Mouse (Mus musculus) left cerebral cortex, postnatal 4 days (tissue): ENCODE results near the gene Jkamp. TPM values are rescaled to one million over a fixed set of nuclear protein-coding genes. Genes with fewer than 3 reads are reported as not detected.

Experiments used
- DNase-seq: peaks from one replicate; pipeline ENCODE4 v3.0.0-alpha.2; 2022
- intact Hi-C: fragments of 180-260 bp; cut with DNase I; formaldehyde crosslinking; loops from one replicate; pipeline ENCODE4 v1.15.1; 2025
- microRNA-seq: library from miRNA; unstranded; fragments of <30 nt; microRNA quantifications from one replicate; pipeline ENCODE4 v1.2.0, GENCODE M21; 2022
- total RNA-seq, 2 experiments: library from RNA; stranded (reverse); gene quantifications; 2 replicates each; pipeline ENCODE4 v1.2.3; 2021

Gene Jkamp
- total RNA-seq, 2 experiments from 2014 or later, result 58.5 to 64.0 TPM

- intact Hi-C loops, result no loop called here
- DNase-seq, result no peak
Observed at GRCm38 (mm10) chr12:72084261-72085023, 947 bp upstream of the Jkamp start.

GRCm38 (mm10) chr12:72085024-72085328 lies 413 bp upstream of the Jkamp start:
- DNase-seq, result no peak
- intact Hi-C loops, result no loop called here

- no peak for DNase-seq
- intact Hi-C loops, result no loop called here
Observed at GRCm38 (mm10) chr12:72086166-72086825, 907 bp downstream of the Jkamp start.

- no peak for DNase-seq
- intact Hi-C loops, result no loop called here
Observed at GRCm38 (mm10) chr12:72089802-72090201, 4.4 kb downstream of the Jkamp start.

GRCm38 (mm10) chr12:72096966-72097365 lies 11.6 kb downstream of the Jkamp start:
- intact Hi-C loops, result no loop called here
- DNase-seq, result no peak

- intact Hi-C loops, result loop anchor here (5.0 to 10.0 kb wide), 3 partner anchors 115 to 552 kb away; no protein-coding TSS in a partner anchor
- DNase-seq, result no peak
Observed at GRCm38 (mm10) chr12:72102776-72103175, 17.4 kb downstream of the Jkamp start.

- intact Hi-C loops, result loop anchor here (5.0 to 10.0 kb wide), 3 partner anchors 113 to 551 kb away; no protein-coding TSS in a partner anchor
- no peak for DNase-seq
Observed at GRCm38 (mm10) chr12:72104027-72104426, 18.6 kb downstream of the Jkamp start.

GRCm38 (mm10) chr12:72104525-72105281 lies 19.3 kb downstream of the Jkamp start:
- DNase-seq, result peak; percentile 74
- intact Hi-C loops, result loop anchor here (5.0 to 10.0 kb wide), 3 partner anchors 113 to 550 kb away; no protein-coding TSS in a partner anchor

- intact Hi-C loops, result no loop called here
- no peak for DNase-seq
Observed at GRCm38 (mm10) chr12:72115126-72115525, 29.7 kb downstream of the Jkamp start.

GRCm38 (mm10) chr12:72115686-72116345 lies 30.4 kb downstream of the Jkamp start:
- intact Hi-C loops, result no loop called here

GRCm38 (mm10) chr12:72129203-72129602 lies 43.8 kb downstream of the Jkamp start:
- no peak for DNase-seq
- intact Hi-C loops, result no loop called here

More at GRCm38 (mm10) chr12:72115686-72116345, 30.4 kb downstream of the Jkamp start:
- no peak for DNase-seq

- DNase-seq, result peak; percentile 3
Observed at GRCm38 (mm10) chr12:72150786-72151185, 65.4 kb downstream of the Jkamp start.

More at GRCm38 (mm10) chr12:72150786-72151185, 65.4 kb downstream of the Jkamp start:
- intact Hi-C loops, result no loop called here

Small RNA genes lying within 50 kb of the gene (microRNA-seq; reads per million reads assigned to microRNA genes)
- not detected for gene Gm24466

Other genes with a start within 250 kb of the Jkamp start
- gene Gpr135, start 14.5 kb upstream of the Jkamp start, total RNA-seq, result 10 to 100 TPM; 12.9 to 14.3 TPM
- 1 to 10 TPM; 5.3 to 8.0 TPM for gene L3hypdh, start 150 bp upstream of the Jkamp start, total RNA-seq
- gene Ccdc175, start 99.4 kb downstream of the Jkamp start, total RNA-seq, result not detected